Mouse (Mus musculus): ENCODE measurements around the gene Hspa12a.
A peak's percentile ranks its signal among the peaks of the same experiment; 100 is the strongest.

Hspa12a gene

GRCm38 (mm10) chr19:58824316-58824715 is 119.1 kb downstream of the Hspa12a start:
- no peak for DNase-seq (ENCODE audit: inconsistent ontology term)

- no peak for DNase-seq (ENCODE audit: inconsistent ontology term)
Measured at GRCm38 (mm10) chr19:58823301-58823700, 120.2 kb downstream of the Hspa12a start.

GRCm38 (mm10) chr19:58822454-58823200 is 120.8 kb downstream of the Hspa12a start:
- DNase-seq (ENCODE audit: inconsistent ontology term), result no peak

GRCm38 (mm10) chr19:58818571-58819415 is 124.7 kb downstream of the Hspa12a start:
- DNase-seq (ENCODE audit: inconsistent ontology term), result no peak

- DNase-seq (ENCODE audit: inconsistent ontology term), result no peak
Measured at GRCm38 (mm10) chr19:58817398-58817797, 126.1 kb downstream of the Hspa12a start.

- DNase-seq (ENCODE audit: inconsistent ontology term), result no peak
Measured at GRCm38 (mm10) chr19:58816453-58817041, 126.9 kb downstream of the Hspa12a start.

- no peak for DNase-seq (ENCODE audit: inconsistent ontology term)
Measured at GRCm38 (mm10) chr19:58815179-58815922, 128.1 kb downstream of the Hspa12a start.

- no peak for DNase-seq (ENCODE audit: inconsistent ontology term)
Measured at GRCm38 (mm10) chr19:58810536-58810935, 132.9 kb downstream of the Hspa12a start.

GRCm38 (mm10) chr19:58808864-58809263 is 134.6 kb downstream of the Hspa12a start:
- no peak for DNase-seq (ENCODE audit: inconsistent ontology term)

GRCm38 (mm10) chr19:58806364-58806763 is 137.1 kb downstream of the Hspa12a start:
- DNase-seq (ENCODE audit: inconsistent ontology term), result peak; percentile 45

- no peak for DNase-seq (ENCODE audit: inconsistent ontology term)
Measured at GRCm38 (mm10) chr19:58805191-58805779, 138.2 kb downstream of the Hspa12a start.

- peak; percentile 16 for DNase-seq (ENCODE audit: inconsistent ontology term)
Measured at GRCm38 (mm10) chr19:58795114-58795669, 148.3 kb downstream of the Hspa12a start.

GRCm38 (mm10) chr19:58794284-58794683 is 149.2 kb downstream of the Hspa12a start, which contains the start of gene 1700019N19Rik:
TSS of gene 1700019N19Rik (minus strand) at chr19:58794461.
- DNase-seq (ENCODE audit: inconsistent ontology term), result no peak

GRCm38 (mm10) chr19:58789194-58789593 is 154.3 kb downstream of the Hspa12a start:
- no peak for DNase-seq (ENCODE audit: inconsistent ontology term)

GRCm38 (mm10) chr19:58783938-58784337 is 159.5 kb downstream of the Hspa12a start:
- DNase-seq (ENCODE audit: inconsistent ontology term), result peak; percentile 33

GRCm38 (mm10) chr19:58781566-58781965 is 161.9 kb downstream of the Hspa12a start:
- DNase-seq (ENCODE audit: inconsistent ontology term), result peak; percentile 48

GRCm38 (mm10) chr19:58776461-58776860 is 167.0 kb downstream of the Hspa12a start:
- DNase-seq (ENCODE audit: inconsistent ontology term), result no peak

GRCm38 (mm10) chr19:58767329-58767728 is 176.1 kb downstream of the Hspa12a start:
- no peak for DNase-seq (ENCODE audit: inconsistent ontology term)

- peak; percentile 59 for DNase-seq (ENCODE audit: inconsistent ontology term)
Measured at GRCm38 (mm10) chr19:58762848-58763541, 180.5 kb downstream of the Hspa12a start.

- no peak for DNase-seq (ENCODE audit: inconsistent ontology term)
Measured at GRCm38 (mm10) chr19:58762316-58762715, 181.1 kb downstream of the Hspa12a start.

Data from Muller cell, postnatal 12 days (primary cell).